Mouse (Mus musculus) kidney, postnatal 0 days (tissue): Measurements from ENCODE around the gene Gm266. TPM values are rescaled to one million over a fixed set of nuclear protein-coding genes. Genes with fewer than 3 reads are reported as not detected.

Source experiments
- ATAC-seq: fragments of 200-750 bp; cut with Nextera tagmentation; replicated peaks from 2 replicates; pipeline ENCODE4 v1.8.0; 2017; ENCODE audit warnings: low read depth, moderate number of reproducible peaks, moderate TSS enrichment, moderate library complexity; ENCODE audit not compliant: low FRiP score
- DNase-seq: peaks from one replicate; pipeline ENCODE4 v3.0.0-alpha.2; 2016; ENCODE audit warnings: low spot score
- H3K27ac ChIP-seq: fragments of 300-500 bp; sonication (generic); 2 replicates; pipeline ENCODE4 v1.5.1; 2014; ENCODE audit warnings: mild to moderate bottlenecking
- H3K27me3 ChIP-seq: fragments of 300-500 bp; sonication (generic); 2 replicates; pipeline ENCODE4 v1.6.1; 2014; ENCODE audit warnings: low read length, mixed read lengths; ENCODE audit not compliant: insufficient read depth
- H3K36me3 ChIP-seq: fragments of 300-500 bp; sonication (generic); 2 replicates; pipeline ENCODE4 v1.6.1; 2014; ENCODE audit warnings: low read length, mixed read lengths; ENCODE audit not compliant: insufficient read depth
- H3K4me1 ChIP-seq: fragments of 300-500 bp; sonication (generic); replicated peaks from 2 replicates; pipeline ENCODE4 v1.6.1; 2014; ENCODE audit warnings: antibody characterized with exemption, low read length, mixed read lengths; ENCODE audit not compliant: insufficient read depth
- H3K4me2 ChIP-seq: fragments of 300-500 bp; sonication (generic); 2 replicates; pipeline ENCODE4 v1.6.1; 2014; ENCODE audit warnings: mild to moderate bottlenecking, low read length, moderate library complexity, mixed read lengths
- H3K4me3 ChIP-seq: fragments of 300-500 bp; sonication (generic); replicated peaks from 2 replicates; pipeline ENCODE4 v1.5.1; 2014; ENCODE audit warnings: low read depth, low read length
- H3K9ac ChIP-seq: fragments of 300-500 bp; sonication (generic); 2 replicates; pipeline ENCODE4 v1.6.1; 2014; ENCODE audit warnings: low read depth, low read length
- H3K9me3 ChIP-seq: fragments of 300-500 bp; sonication (generic); replicated peaks from 2 replicates; pipeline ENCODE4 v1.6.1; 2016; ENCODE audit warnings: low read length, inconsistent platforms, mixed read lengths
- CTCF ChIP-seq: IDR thresholded peaks from 2 replicates; pipeline ENCODE4 v1.5.1; 2016; ENCODE audit warnings: antibody characterized with exemption, low read depth, mild to moderate bottlenecking, moderate library complexity
- WGBS: fragments of 180-500 bp; shearing (Covaris S2); extraction: QIAGEN DNeasy Blood & Tissue Kit; methylation state at CpG from one replicate; pipeline ENCODE4 v1.1.7; 2014; 5-methylcytosine and 5-hydroxymethylcytosine counted together
- polyA plus RNA-seq: library from polyadenylated mRNA; unstranded; fragments of >200 nt; fragmentation: Nextera tagmentation; extraction: Ambion mirVana; gene quantifications from 2 replicates; pipeline ENCODE4 v1.2.1, GENCODE M21; 2015

Gene Gm266
- polyA plus RNA-seq, 1 experiment from 2014 or later = 109 TPM

GRCm38 (mm10) chr12:111507001-111507400 lies 21.4 kb upstream of the Gm266 start:
- 64% methylated on average over 5 of the region's 5 CpGs for WGBS
- DNase-seq = no peak
- no peak for ATAC-seq

GRCm38 (mm10) chr12:111504904-111505303 lies 19.3 kb upstream of the Gm266 start:
- ATAC-seq (peak; percentile 78), DNase-seq (peak; percentile 93)
- H3K9me3 ChIP-seq = no peaks in the 10 kb centered on the region
- H3K4me2 ChIP-seq = peak overlapping the region; percentile 27
- H3K4me3 ChIP-seq = no peak overlapping the region
- no peaks in the 10 kb centered on the region for H3K36me3 ChIP-seq
- H3K4me1 ChIP-seq = no peaks in the 10 kb centered on the region
- 3% methylated on average over 12 of the region's 12 CpGs for WGBS
- peak; percentile 97 for TF ChIP-seq CTCF
- H3K27me3 ChIP-seq = no peaks in the 10 kb centered on the region
- no peak overlapping the region for H3K27ac ChIP-seq
- no peak overlapping the region for H3K9ac ChIP-seq

More at GRCm38 (mm10) chr12:111507001-111507400, 21.4 kb upstream of the Gm266 start:
- TF ChIP-seq CTCF = peak; percentile 35; the same call in 1 of the 2 replicates
- no peaks in the 10 kb centered on the region for H3K27me3 ChIP-seq
- no peaks in the 10 kb centered on the region for H3K36me3 ChIP-seq
- H3K27ac ChIP-seq = no peak overlapping the region
- no peak overlapping the region for H3K4me2 ChIP-seq
- H3K9me3 ChIP-seq = no peaks in the 10 kb centered on the region
- no peaks in the 10 kb centered on the region for H3K4me1 ChIP-seq
- no peak overlapping the region for H3K4me3 ChIP-seq
- no peak overlapping the region for H3K9ac ChIP-seq

- H3K9me3 ChIP-seq = no peaks in the 10 kb centered on the region
- 69% methylated on average over 5 of the region's 5 CpGs for WGBS
- no peak for TF ChIP-seq CTCF
- no peak overlapping the region for H3K4me2 ChIP-seq
- no peaks in the 10 kb centered on the region for H3K27me3 ChIP-seq
- H3K4me1 ChIP-seq = no peaks in the 10 kb centered on the region
- H3K4me3 ChIP-seq = no peak overlapping the region
- no peak overlapping the region for H3K9ac ChIP-seq
- no peaks in the 10 kb centered on the region for H3K36me3 ChIP-seq
- DNase-seq = no peak
- ATAC-seq = no peak
- no peak overlapping the region for H3K27ac ChIP-seq
These were observed 17.9 kb upstream of the Gm266 start for GRCm38 (mm10) chr12:111503571-111503970.

- DNase-seq = no peak
- Histone ChIP-seq H3K4me1 (no peaks in the 10 kb centered on the region), H3K9me3 (no peaks in the 10 kb centered on the region), H3K4me2 (no peak overlapping the region), H3K9ac (no peak overlapping the region), H3K4me3 (no peak overlapping the region), H3K36me3 (no peaks in the 10 kb centered on the region), H3K27me3 (no peaks in the 10 kb centered on the region), H3K27ac (no peak overlapping the region)
- 67% methylated on average over 12 of the region's 12 CpGs for WGBS
- no peak for ATAC-seq
- TF ChIP-seq CTCF = no peak
These were observed 17.5 kb upstream of the Gm266 start for GRCm38 (mm10) chr12:111503063-111503567.

GRCm38 (mm10) chr12:111500725-111501124 lies 15.1 kb upstream of the Gm266 start:
- no peaks in the 10 kb centered on the region for H3K36me3 ChIP-seq
- TF ChIP-seq CTCF = no peak
- H3K9me3 ChIP-seq = no peaks in the 10 kb centered on the region
- ATAC-seq (0 out of 2 replicates have a peak, but pooled peaks have one; percentile 29), DNase-seq (no peak)
- H3K4me3 ChIP-seq = no peak overlapping the region
- no peak overlapping the region for H3K9ac ChIP-seq
- H3K27ac ChIP-seq = no peak overlapping the region
- no peaks in the 10 kb centered on the region for H3K27me3 ChIP-seq
- H3K4me2 ChIP-seq = no peak overlapping the region
- 40% methylated on average over 5 of the region's 5 CpGs for WGBS
- no peaks in the 10 kb centered on the region for H3K4me1 ChIP-seq

GRCm38 (mm10) chr12:111499617-111500016 lies 14.0 kb upstream of the Gm266 start:
- no peaks in the 10 kb centered on the region for H3K4me1 ChIP-seq
- no peaks in the 10 kb centered on the region for H3K9me3 ChIP-seq
- DNase-seq (no peak), ATAC-seq (no peak)
- H3K36me3 ChIP-seq = no peaks in the 10 kb centered on the region
- no peak overlapping the region for H3K4me2 ChIP-seq
- H3K9ac ChIP-seq = no peak overlapping the region
- H3K27ac ChIP-seq = no peak overlapping the region
- TF ChIP-seq CTCF = no peak
- WGBS = 70% methylated on average over 5 of the region's 5 CpGs
- no peak overlapping the region for H3K4me3 ChIP-seq
- H3K27me3 ChIP-seq = no peaks in the 10 kb centered on the region

GRCm38 (mm10) chr12:111497076-111497475 lies 11.5 kb upstream of the Gm266 start:
- 54% methylated on average over 2 of the region's 2 CpGs for WGBS
- ATAC-seq (no peak), DNase-seq (no peak)
- H3K27me3 ChIP-seq = no peaks in the 10 kb centered on the region
- H3K27ac ChIP-seq = no peak overlapping the region
- TF ChIP-seq CTCF = peak; percentile 61
- H3K4me2 ChIP-seq = no peak overlapping the region
- H3K9me3 ChIP-seq = no peaks in the 10 kb centered on the region
- H3K9ac ChIP-seq = no peak overlapping the region
- H3K36me3 ChIP-seq = no peaks in the 10 kb centered on the region
- H3K4me1 ChIP-seq = no peaks in the 10 kb centered on the region
- no peak overlapping the region for H3K4me3 ChIP-seq
